In genomic region chr12:108792546-108793452, GRCm38 (mm10) we compare ENCODE assay signal across 7 mouse cellular contexts. TPM values are rescaled to one million over a fixed set of nuclear protein-coding genes. Genes with fewer than 3 reads are reported as not detected.
DNase-seq lines count a peak whose midpoint lies in the region; ATAC-seq lines count a peak whose summit lies in the region.

TSS of gene Yy1 (plus strand) at chr12:108792973.

- H3K4me2 ChIP-seq in intestine, embryonic 15.5 days (replicated peaks): peak within 1 kb of the TSS; percentile 63

- intact Hi-C loops in gastrocnemius, postnatal 36 days (cut with DNase I): no loop called here
- intact Hi-C loops in left cerebral cortex, postnatal 25 days (cut with DNase I): no loop called here

- H3K36me3 ChIP-seq in intestine, embryonic 15.5 days: no peaks in the 10 kb centered on the region
- peaks cover 17% of the 10 kb centered on the region for H3K36me3 ChIP-seq in midbrain, embryonic 10.5 days

- under 1% methylated on average over 86 of the region's 127 CpGs for WGBS in intestine, embryonic 15.5 days
- WGBS in midbrain, embryonic 10.5 days: under 1% methylated on average over 105 of the region's 127 CpGs

- ATAC-seq in intestine, embryonic 15.5 days: peak; percentile 94

- H3K27ac ChIP-seq in intestine, embryonic 15.5 days: peak within 1 kb of the TSS; percentile 100
- H3K27ac ChIP-seq in midbrain, embryonic 10.5 days (replicated peaks): peak within 1 kb of the TSS; percentile 97

- H3K4me1 ChIP-seq in intestine, embryonic 15.5 days (replicated peaks): peaks cover 12% of the 10 kb centered on the region
- peaks cover 36% of the 10 kb centered on the region for H3K4me1 ChIP-seq in midbrain, embryonic 10.5 days

- H3K27me3 ChIP-seq in intestine, embryonic 15.5 days (replicated peaks): no peaks in the 10 kb centered on the region
- no peaks in the 10 kb centered on the region for H3K27me3 ChIP-seq in midbrain, embryonic 10.5 days (ENCODE audit: low read depth, poor library complexity, severe bottlenecking)

- H3K9ac ChIP-seq in intestine, embryonic 15.5 days: peak within 1 kb of the TSS; percentile 88

- peak; percentile 99 for DNase-seq in adrenal gland, adult 2 months
- DNase-seq in embryo, embryonic 11.5 days (ENCODE audit: low read depth, low spot score): peak; percentile 98
- peak; percentile 97 to 98 for DNase-seq in gastrocnemius, postnatal 36 days
- DNase-seq in left cerebral cortex, postnatal 25 days (ENCODE audit: low spot score in 2 of 2): peak; percentile 98
- peak; percentile 99 for DNase-seq in midbrain, embryonic 10.5 days (ENCODE audit: low spot score)
- peak; percentile 96 for DNase-seq in right cerebral cortex, postnatal 4 days

- no peaks in the 10 kb centered on the region for H3K9me3 ChIP-seq in intestine, embryonic 15.5 days
- H3K9me3 ChIP-seq in midbrain, embryonic 10.5 days (replicated peaks): no peaks in the 10 kb centered on the region

- H3K4me3 ChIP-seq in intestine, embryonic 15.5 days (replicated peaks): peak within 1 kb of the TSS; percentile 88
- peak within 1 kb of the TSS; percentile 100 for H3K4me3 ChIP-seq in midbrain, embryonic 10.5 days

RNA-seq across cellular contexts. Expression of gene Yy1, which starts in this region (rescaled TPM):
- 100 to 1,000 TPM in 1 of 2 experiments, 10 to 100 TPM in 1; 56.2 to 102 TPM for total RNA-seq in adrenal gland, adult 2 months (2021)
- 22.5 and 27.8 TPM in 2 replicates for polyA plus RNA-seq in adrenal gland, adult 2 months (2012; rRNA removed)
- 10 to 100 TPM; 24.6 to 28.5 TPM for total RNA-seq in gastrocnemius, postnatal 36 days (2021)
- 15.3 and 15.7 TPM in 2 replicates for polyA plus RNA-seq in intestine, embryonic 15.5 days (2015; fragmentation: Nextera tagmentation; extraction: Ambion mirVana)
- total RNA-seq in left cerebral cortex, postnatal 25 days (2021): 10 to 100 TPM; 46.9 to 49.8 TPM
- polyA plus RNA-seq in midbrain, embryonic 10.5 days (2016; fragmentation: Nextera tagmentation; extraction: Ambion mirVana): 13.0 and 14.4 TPM in 2 replicates

Comparison
In these comparisons a context has a peak if more than half of its experiments do, and no peak if none do; other contexts are left out.
1. Peak in every context shown above with its lines: DNase-seq, ATAC-seq, H3K4me3 ChIP-seq and H3K27ac ChIP-seq.